7 mouse cellular contexts compared by ENCODE assay signal in the genomic region with DNA sequence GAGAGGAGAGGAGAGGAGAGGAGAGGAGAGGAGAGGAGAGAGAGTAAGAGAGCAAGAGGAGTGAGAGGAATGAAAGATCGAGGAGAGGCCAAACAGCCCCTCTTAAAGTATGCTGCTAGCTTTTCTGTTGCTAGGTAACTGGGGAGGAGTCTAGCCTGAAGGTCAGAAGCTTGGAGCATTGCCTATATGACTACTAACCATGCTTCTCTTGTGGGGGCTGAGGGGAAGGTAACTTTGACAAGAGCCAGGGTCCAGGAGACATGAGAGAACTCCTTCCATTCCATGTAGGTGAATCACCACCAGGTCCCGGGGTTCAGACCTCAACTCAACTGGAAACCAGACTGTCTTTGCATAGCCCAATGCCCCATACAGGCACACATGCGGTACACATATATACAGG.
"Had no signal": no experiment of that assay in that cellular context is flagged by ENCODE, and none has a peak within 500 bp of the region (broad histone marks: within the 10 kb centered on the region; RNA-seq: fewer than 3 reads in every experiment).

No protein-coding gene starts in this region.

- DNase-seq: lung, adult 2 months; lung, postnatal 14 days; lung, postnatal 36 days; right cerebral cortex, postnatal 14 days; thymus, adult 2 months; thymus, postnatal 25 days; thymus, postnatal 4 days had no signal
